Mouse (Mus musculus) thymus, adult 2 months (tissue): Measurements from ENCODE around the gene Carnmt1.

Experiments
- CTCF ChIP-seq: fragments of 200-500 bp; IDR thresholded peaks from 2 replicates; pipeline ENCODE4 v1.5.1; 2012; ENCODE audit warnings: mild to moderate bottlenecking, control low read depth, low read length, moderate library complexity, borderline replicate concordance; ENCODE audit not compliant: control insufficient read depth, poor library complexity, insufficient read depth; ENCODE audit errors: extremely low read depth
- POLR2A ChIP-seq: fragments of 200-500 bp; IDR thresholded peaks from 2 replicates; pipeline ENCODE4 v1.6.1; 2012; ENCODE audit warnings: mild to moderate bottlenecking, low read length, control low read depth, moderate library complexity; ENCODE audit not compliant: control insufficient read depth, poor library complexity, insufficient read depth; ENCODE audit errors: extremely low read depth

- no peak for TF ChIP-seq CTCF
- TF ChIP-seq POLR2A = no peak
Measured at GRCm38 (mm10) chr19:18669551-18669950, 1.0 kb upstream of the Carnmt1 start.
